In genomic region chr6:28133206-28134063, GRCm38 (mm10) we compare ENCODE assay signal across 8 mouse cellular contexts. TPM values are rescaled to one million over a fixed set of nuclear protein-coding genes. Genes with fewer than 3 reads are reported as not detected.
DNase-seq lines count a peak whose midpoint lies in the region; ATAC-seq and TF ChIP-seq lines count a peak whose summit lies in the region.

No protein-coding gene starts in this region.

- H3K27me3 ChIP-seq in CH12.LX (replicated peaks) = no peaks in the 10 kb centered on the region
- H3K27me3 ChIP-seq in forebrain, embryonic 14.5 days (replicated peaks; ENCODE audit: control insufficient read depth, insufficient read depth, low read length) = no peaks in the 10 kb centered on the region
- peaks cover 28% of the 10 kb centered on the region for H3K27me3 ChIP-seq in midbrain, embryonic 11.5 days (ENCODE audit: control insufficient read depth, insufficient read depth, low read length)

- peak; percentile 78 for DNase-seq in heart, adult 11 months
- no peak for DNase-seq in heart, postnatal 36 days
- DNase-seq in CH12.LX (ENCODE audit: extremely low read depth) = no peak
- peak; percentile 37 for DNase-seq in forebrain, embryonic 14.5 days (ENCODE audit: low spot score)
- peak; percentile 93 for DNase-seq in midbrain, embryonic 11.5 days (ENCODE audit: low spot score, missing footprints)
- no peak for DNase-seq in adipocyte (ENCODE audit: low spot score)
- no peak for DNase-seq in cerebellum, postnatal 36 days
- no peak for DNase-seq in cerebellum, adult 8-10 months

- intact Hi-C loops in heart, postnatal 36 days (cut with DNase I) = no loop called here

- H3K36me3 ChIP-seq in CH12.LX (replicated peaks in 1 of 2; ENCODE audit: control insufficient read depth in 1 of 2, insufficient read depth in 1 of 2, low read length in 1 of 2) = no peaks in the 10 kb centered on the region
- H3K36me3 ChIP-seq in forebrain, embryonic 14.5 days (ENCODE audit: control insufficient read depth, insufficient read depth, low read length) = no peaks in the 10 kb centered on the region
- no peaks in the 10 kb centered on the region for H3K36me3 ChIP-seq in midbrain, embryonic 11.5 days (ENCODE audit: control insufficient read depth, insufficient read depth, low read length)

- H3K27ac ChIP-seq in CH12.LX (ENCODE audit: insufficient read depth, low read depth) = no peak overlapping the region
- no peak overlapping the region for H3K27ac ChIP-seq in forebrain, embryonic 14.5 days (ENCODE audit: low read depth, low read length)
- H3K27ac ChIP-seq in midbrain, embryonic 11.5 days (ENCODE audit: low read depth, low read length) = no peak overlapping the region

- dilution Hi-C loops in CH12.LX (cut with MboI; ENCODE audit: extremely low pct_ligation_motif_present, extremely low pct_unique_long_range_greater_than_20kb, low sequenced_read_pairs) = no loop called here

- H3K79me2 ChIP-seq in CH12.LX (replicated peaks; ENCODE audit: control insufficient read depth, extremely low read depth, insufficient read depth, poor library complexity, severe bottlenecking) = no peaks in the 10 kb centered on the region

- H3K4me2 ChIP-seq in CH12.LX (ENCODE audit: insufficient read depth, low read depth, poor library complexity, severe bottlenecking) = peak overlapping the region; percentile 97
- H3K4me2 ChIP-seq in forebrain, embryonic 14.5 days (ENCODE audit: low read length) = peak overlapping the region; percentile 97
- peak overlapping the region; percentile 91 for H3K4me2 ChIP-seq in midbrain, embryonic 11.5 days

- peaks cover 0 to 16% of the 10 kb centered on the region in 2 experiments; a peak in 2 of 4 replicates for H3K4me1 ChIP-seq in CH12.LX (ENCODE audit: control insufficient read depth in 1 of 2, insufficient read depth in 2 of 2)
- H3K4me1 ChIP-seq in forebrain, embryonic 14.5 days (ENCODE audit: control insufficient read depth, insufficient read depth, low read length) = peaks cover 14% of the 10 kb centered on the region
- peaks cover 17% of the 10 kb centered on the region for H3K4me1 ChIP-seq in midbrain, embryonic 11.5 days (ENCODE audit: control insufficient read depth, insufficient read depth, low read length)

- H3K9ac ChIP-seq in CH12.LX (ENCODE audit: insufficient read depth, low read depth) = no peak overlapping the region
- H3K9ac ChIP-seq in forebrain, embryonic 14.5 days (ENCODE audit: low read length) = peak overlapping the region; percentile 59
- peak overlapping the region; percentile 57 for H3K9ac ChIP-seq in midbrain, embryonic 11.5 days (ENCODE audit: low read length)

- in situ Hi-C loops in CH12.LX (cut with MboI; ENCODE audit: low pct_ligation_motif_present, low pct_unique_long_range_greater_than_20kb, low sequenced_read_pairs) = no loop called here

- no peak for TF ChIP-seq RAD21 in CH12.LX (IDR thresholded peaks at IDR 0.05; ENCODE audit: low read depth, low read length)

- no peak for TF ChIP-seq CTCF in CH12.LX (conservative IDR thresholded peaks at IDR 0.05 in 1 of 2, IDR thresholded peaks at IDR 0.05 in 1 of 2; ENCODE audit: low read depth in 2 of 2, low read length in 2 of 2)

- H3K4me3 ChIP-seq in CH12.LX (replicated peaks in 1 of 3; ENCODE audit: low read depth in 2 of 3, low read length in 2 of 3, poor library complexity in 1 of 3) = no peak overlapping the region
- peak overlapping the region; percentile 50 for H3K4me3 ChIP-seq in forebrain, embryonic 14.5 days (ENCODE audit: low read depth, low read length)
- peak overlapping the region; percentile 49 for H3K4me3 ChIP-seq in midbrain, embryonic 11.5 days (ENCODE audit: low read depth, low read length)

- 1% methylated on average over 38 of the region's 38 CpGs for WGBS in forebrain, embryonic 14.5 days
- WGBS in midbrain, embryonic 11.5 days = 1% methylated on average over 28 of the region's 38 CpGs

- no peak for TF ChIP-seq POLR2A in CH12.LX (IDR thresholded peaks at IDR 0.05; ENCODE audit: low read depth, low read length)

- TF ChIP-seq EP300 in CH12.LX (IDR thresholded peaks at IDR 0.05; ENCODE audit: low read length) = no peak

- no peaks in the 10 kb centered on the region for H3K9me3 ChIP-seq in CH12.LX (replicated peaks; ENCODE audit: low read length)
- no peaks in the 10 kb centered on the region for H3K9me3 ChIP-seq in forebrain, embryonic 14.5 days (replicated peaks; ENCODE audit: control insufficient read depth, low read length)
- H3K9me3 ChIP-seq in midbrain, embryonic 11.5 days (ENCODE audit: control insufficient read depth, low read length) = no peaks in the 10 kb centered on the region

- 0 out of 2 replicates have a peak, but pooled peaks have one; percentile 8 for ATAC-seq in forebrain, embryonic 14.5 days
- ATAC-seq in midbrain, embryonic 11.5 days (ENCODE audit: low FRiP score) = 0 out of 2 replicates have a peak, but pooled peaks have one; percentile 4

TF ChIP-seq in CH12.LX, 34 proteins besides CTCF, POLR2A, EP300 and RAD21:
- TF ChIP-seq JUN (IDR thresholded peaks at IDR 0.05; ENCODE audit: insufficient read depth, low read depth, low read length) (no peak), MAZ (IDR thresholded peaks at IDR 0.05; ENCODE audit: low read depth, low read length) (no peak), BHLHE40 (IDR thresholded peaks at IDR 0.05; ENCODE audit: low read depth, low read length) (no peak), CHD2 (IDR thresholded peaks at IDR 0.05; ENCODE audit: low read length) (no peak)
TF ChIP-seq in CH12.LX: peak in this region for 0.

RNA-seq across cellular contexts. Expression of gene Grm8, which starts 1.5 kb away (rescaled TPM):
- total RNA-seq in heart, postnatal 36 days (2021) = not detected
- 0.08 and 0.25 TPM in 2 replicates for total RNA-seq in CH12.LX (2012; rRNA removed)
- total RNA-seq in CH12.LX (2014; rRNA removed) = 0.70 and 0.72 TPM in 2 replicates
- 0.21 and 0.27 TPM in 2 replicates for polyA plus RNA-seq in CH12.LX (2012; ENCODE audit: insufficient read length, low read depth)
- polyA plus RNA-seq in forebrain, embryonic 14.5 days (2014; fragmentation: Nextera tagmentation; extraction: Ambion mirVana) = 3.0 and 5.1 TPM in 2 replicates
- 3.0 and 3.5 TPM in 2 replicates for polyA plus RNA-seq in midbrain, embryonic 11.5 days (2014; fragmentation: Nextera tagmentation; extraction: Ambion mirVana)

Comparison
In these comparisons a context has a peak if more than half of its experiments do, and no peak if none do; other contexts are left out.
1. DNase-seq: peak in heart, adult 11 months (single experiment), forebrain, embryonic 14.5 days (single experiment) and midbrain, embryonic 11.5 days (single experiment); none in heart, postnatal 36 days (0 of 2), CH12.LX (single experiment), adipocyte (single experiment), cerebellum, postnatal 36 days (0 of 2) and cerebellum, adult 8-10 months (single experiment).
2. H3K4me3 ChIP-seq: peak in forebrain, embryonic 14.5 days (single experiment) and midbrain, embryonic 11.5 days (single experiment); none in CH12.LX (0 of 3).
3. Peak in every context shown above with its lines, with median percentiles within 50 percentile points of each other: H3K4me2 ChIP-seq.